Mouse (Mus musculus) midbrain, embryonic 14.5 days (tissue): ENCODE results near the gene Hecw2. TPM values are rescaled to one million over a fixed set of nuclear protein-coding genes. Genes with fewer than 3 reads are reported as not detected.

ENCODE experiments used
- ATAC-seq: fragments of 200-750 bp; cut with Nextera tagmentation; 2 replicates; pipeline ENCODE4 v1.8.0; 2017; ENCODE audit warnings: moderate number of reproducible peaks, moderate library complexity; ENCODE audit not compliant: low FRiP score, low TSS enrichment
- DNase-seq: peaks from one replicate; pipeline ENCODE4 v3.0.0-alpha.2; 2015
- H3K27ac ChIP-seq: fragments of 300-500 bp; sonication (generic); replicated peaks from 2 replicates; pipeline ENCODE4 v1.5.1; 2014; ENCODE audit warnings: mild to moderate bottlenecking, low read depth, low read length, moderate library complexity
- H3K27me3 ChIP-seq: fragments of 300-500 bp; sonication (generic); 2 replicates; pipeline ENCODE4 v1.6.1; 2014; ENCODE audit warnings: low read length, control low read depth, mixed read lengths; ENCODE audit not compliant: control insufficient read depth, insufficient read depth
- H3K36me3 ChIP-seq: fragments of 300-500 bp; sonication (generic); 2 replicates; pipeline ENCODE4 v1.6.1; 2014; ENCODE audit warnings: low read length, control low read depth; ENCODE audit not compliant: control insufficient read depth, insufficient read depth
- H3K4me1 ChIP-seq: fragments of 300-500 bp; sonication (generic); 2 replicates; pipeline ENCODE4 v1.6.1; 2014; ENCODE audit warnings: mild to moderate bottlenecking, antibody characterized with exemption, low read length, control low read depth; ENCODE audit not compliant: control insufficient read depth, insufficient read depth
- H3K4me2 ChIP-seq: fragments of 300-500 bp; sonication (generic); 2 replicates; pipeline ENCODE4 v1.6.1; 2014; ENCODE audit warnings: mild to moderate bottlenecking, low read length, moderate library complexity
- H3K4me3 ChIP-seq: fragments of 300-500 bp; sonication (generic); replicated peaks from 2 replicates; pipeline ENCODE4 v1.5.1; 2014; ENCODE audit warnings: low read depth, low read length
- H3K9ac ChIP-seq: fragments of 300-500 bp; sonication (generic); replicated peaks from 2 replicates; pipeline ENCODE4 v1.6.1; 2014; ENCODE audit warnings: mild to moderate bottlenecking, low read length, moderate library complexity
- H3K9me3 ChIP-seq: fragments of 300-500 bp; sonication (generic); 2 replicates; pipeline ENCODE4 v1.6.1; 2016; ENCODE audit warnings: low read length, control low read depth, mixed read lengths; ENCODE audit not compliant: control insufficient read depth
- WGBS: fragments of 180-500 bp; shearing (Covaris S2); extraction: QIAGEN DNeasy Blood & Tissue Kit; methylation state at CpG from one replicate; pipeline ENCODE4 v1.1.7; 2014; 5-methylcytosine and 5-hydroxymethylcytosine counted together
- polyA plus RNA-seq: library from polyadenylated mRNA; unstranded; fragments of >200 nt; fragmentation: Nextera tagmentation; extraction: Ambion mirVana; gene quantifications from 2 replicates; pipeline ENCODE4 v1.2.1, GENCODE M21; 2014

Hecw2 gene
- polyA plus RNA-seq, 1 experiment from 2014 or later, result 6.4 TPM

DNA sequence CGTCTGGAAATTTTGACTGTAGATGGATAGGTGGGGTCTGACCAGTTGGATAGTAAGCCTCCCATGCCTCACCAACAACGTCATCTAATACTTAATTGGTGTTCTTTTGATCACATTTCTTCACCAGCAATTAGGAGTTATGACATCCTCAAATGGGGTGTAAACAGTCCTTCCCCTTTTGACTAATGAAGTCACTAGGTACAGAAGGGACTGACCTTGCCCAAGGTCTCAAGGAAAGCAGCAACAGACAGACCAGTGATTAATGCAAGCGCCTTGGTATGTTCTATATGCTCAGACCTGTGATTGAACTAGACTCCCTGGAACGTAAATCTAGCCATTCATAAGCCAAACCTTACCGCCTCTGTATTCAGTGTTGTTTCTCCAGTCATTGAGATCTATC lies 364.7 kb downstream of the Hecw2 start:
- no peak overlapping the region for H3K27ac ChIP-seq
- no peaks in the 10 kb centered on the region for H3K9me3 ChIP-seq
- peaks cover 5% of the 10 kb centered on the region; the same call in 1 of the 2 replicates for H3K27me3 ChIP-seq
- DNase-seq, result no peak
- no peaks in the 10 kb centered on the region for H3K4me1 ChIP-seq
- WGBS, result 91% methylated on average over 5 of the region's 5 CpGs
- no peak for ATAC-seq
- no peak overlapping the region for H3K4me2 ChIP-seq
- no peak overlapping the region for H3K4me3 ChIP-seq
- H3K36me3 ChIP-seq, result peaks cover 12% of the 10 kb centered on the region; the same call in 1 of the 2 replicates
- H3K9ac ChIP-seq, result no peak overlapping the region

DNA sequence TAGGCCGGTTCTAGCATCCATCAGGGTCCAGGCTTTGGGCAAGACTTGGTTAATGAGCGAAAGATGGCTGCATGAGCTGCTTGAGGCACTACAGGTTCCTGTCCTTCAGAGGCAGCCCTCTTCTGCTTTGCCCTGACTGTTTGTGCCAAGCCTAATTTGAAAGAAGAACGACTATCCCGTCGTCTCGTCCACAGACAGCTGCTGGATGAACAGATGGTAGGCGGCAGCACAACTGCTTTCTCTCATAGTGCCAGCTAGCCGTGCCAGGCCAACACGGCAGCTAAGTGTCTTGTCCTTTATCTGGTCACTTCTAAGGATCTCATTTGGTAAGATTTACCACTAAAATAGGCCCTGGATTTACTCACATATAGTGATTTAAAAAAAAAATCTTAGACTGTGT lies 365.9 kb downstream of the Hecw2 start:
- Histone ChIP-seq H3K4me3 (no peak overlapping the region), H3K27ac (no peak overlapping the region), H3K4me2 (no peak overlapping the region), H3K9ac (no peak overlapping the region), H3K36me3 (peaks cover 12% of the 10 kb centered on the region; the same call in 1 of the 2 replicates), H3K9me3 (no peaks in the 10 kb centered on the region), H3K27me3 (peaks cover 5% of the 10 kb centered on the region; the same call in 1 of the 2 replicates), H3K4me1 (peaks cover 2% of the 10 kb centered on the region)
- ATAC-seq, result no peak
- peak; percentile 28 for DNase-seq
- WGBS, result 81% methylated on average over 9 of the region's 9 CpGs

DNA sequence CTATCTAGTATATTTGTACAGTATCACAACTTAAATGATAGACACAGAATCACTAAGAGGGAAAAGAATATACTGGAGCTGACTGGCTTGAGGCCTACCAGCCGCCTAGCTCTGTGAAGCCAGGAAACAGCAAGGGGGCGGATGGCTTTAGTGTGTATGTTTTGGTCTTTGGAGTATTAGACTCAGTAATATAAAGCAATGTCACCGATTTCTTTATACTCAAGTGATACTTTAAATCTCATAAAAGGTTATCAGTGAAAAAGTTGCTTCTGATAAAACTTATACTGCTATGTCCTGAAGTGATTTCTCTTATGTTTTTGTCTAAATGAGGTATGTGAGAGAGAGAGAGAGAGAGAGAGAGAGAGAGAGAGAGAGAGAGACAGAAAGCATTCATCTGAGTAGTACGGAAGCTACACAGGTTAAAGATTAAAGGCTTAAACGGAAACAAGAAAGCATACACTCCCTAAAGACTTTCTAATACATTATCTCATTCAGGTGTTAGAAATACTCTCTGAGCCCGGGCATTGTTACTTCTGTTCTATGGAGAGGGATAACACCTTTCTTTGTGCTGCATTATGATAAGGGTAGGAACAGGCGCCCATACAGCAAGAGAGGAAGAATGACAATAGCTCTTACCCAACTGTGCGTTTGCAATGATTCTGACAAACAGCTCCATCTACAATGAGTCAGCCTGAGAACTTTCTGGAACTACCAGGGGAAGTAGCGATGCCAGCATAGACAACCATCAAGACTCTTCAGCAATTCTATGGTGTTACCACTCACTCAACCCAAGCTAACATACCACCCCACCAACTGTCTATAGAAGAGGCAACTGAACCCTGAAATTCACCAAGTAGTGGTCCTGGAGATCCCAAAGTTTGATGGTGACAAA lies 370.3 kb downstream of the Hecw2 start:
- 72% methylated on average over 9 of the region's 9 CpGs for WGBS
- no peak overlapping the region for H3K27ac ChIP-seq
- peaks cover 6% of the 10 kb centered on the region for H3K4me1 ChIP-seq
- no peak overlapping the region for H3K4me3 ChIP-seq
- no peaks in the 10 kb centered on the region for H3K9me3 ChIP-seq
- no peak overlapping the region for H3K4me2 ChIP-seq
- H3K9ac ChIP-seq, result no peak overlapping the region
- ATAC-seq, result no peak
- DNase-seq, result no peak
- H3K36me3 ChIP-seq, result no peaks in the 10 kb centered on the region
- H3K27me3 ChIP-seq, result peaks cover 5% of the 10 kb centered on the region; the same call in 1 of the 2 replicates

- ATAC-seq (peak; percentile 84), DNase-seq (peak; percentile 83)
- peaks cover 6% of the 10 kb centered on the region for H3K4me1 ChIP-seq
- H3K27ac ChIP-seq, result no peak overlapping the region
- H3K4me2 ChIP-seq, result peak overlapping the region; percentile 23
- H3K36me3 ChIP-seq, result no peaks in the 10 kb centered on the region
- no peak overlapping the region for H3K4me3 ChIP-seq
- no peaks in the 10 kb centered on the region for H3K9me3 ChIP-seq
- no peak overlapping the region for H3K9ac ChIP-seq
- under 1% methylated on average over 10 of the region's 10 CpGs for WGBS
- H3K27me3 ChIP-seq, result peaks cover 5% of the 10 kb centered on the region; the same call in 1 of the 2 replicates
These were observed 371.1 kb downstream of the Hecw2 start for GRCm38 (mm10) chr1:53823687-53824445.

GRCm38 (mm10) chr1:53821983-53822382 lies 373.0 kb downstream of the Hecw2 start:
- ATAC-seq, result no peak
- no peaks in the 10 kb centered on the region for H3K9me3 ChIP-seq
- peaks cover 5% of the 10 kb centered on the region; the same call in 1 of the 2 replicates for H3K27me3 ChIP-seq
- no peak overlapping the region for H3K9ac ChIP-seq
- H3K4me3 ChIP-seq, result no peak overlapping the region
- no peak for DNase-seq
- no peaks in the 10 kb centered on the region for H3K36me3 ChIP-seq
- H3K4me2 ChIP-seq, result no peak overlapping the region
- no peak overlapping the region for H3K27ac ChIP-seq
- peaks cover 6% of the 10 kb centered on the region for H3K4me1 ChIP-seq

DNA sequence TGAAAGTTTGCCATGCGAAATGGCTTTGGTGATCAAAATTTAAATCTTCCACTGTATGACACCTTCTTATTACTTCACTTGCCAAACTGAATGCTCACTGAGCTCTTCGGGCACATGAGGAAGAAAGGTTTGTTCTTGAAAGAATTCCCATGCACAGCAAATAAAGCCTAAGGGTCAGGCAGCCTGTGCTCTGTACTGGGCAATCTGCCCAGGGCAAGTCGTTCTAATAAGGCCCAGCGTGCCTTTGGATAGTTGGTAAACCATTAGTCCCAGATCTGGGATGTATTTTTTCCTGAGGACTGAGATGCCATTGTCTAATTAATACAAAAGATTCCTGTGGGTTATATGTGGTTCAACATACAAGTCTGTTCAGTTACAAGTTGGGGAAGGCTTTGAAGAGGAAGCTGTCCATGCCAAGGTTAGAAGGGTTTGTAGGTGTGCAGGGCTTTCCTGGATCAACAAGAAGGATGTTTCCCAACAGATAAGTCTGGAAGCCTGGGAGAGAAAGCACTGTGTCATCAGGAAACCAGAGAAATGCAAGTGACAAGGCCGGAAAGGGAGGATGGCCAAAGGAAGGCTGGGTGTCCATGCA lies 374.8 kb downstream of the Hecw2 start:
- H3K4me1 ChIP-seq, result peaks cover 6% of the 10 kb centered on the region
- DNase-seq (no peak), ATAC-seq (no peak)
- WGBS, result 73% methylated on average over 5 of the region's 5 CpGs
- H3K27me3 ChIP-seq, result no peaks in the 10 kb centered on the region
- H3K4me2 ChIP-seq, result no peak overlapping the region
- H3K4me3 ChIP-seq, result no peak overlapping the region
- no peak overlapping the region for H3K27ac ChIP-seq
- no peak overlapping the region for H3K9ac ChIP-seq
- no peaks in the 10 kb centered on the region for H3K36me3 ChIP-seq
- H3K9me3 ChIP-seq, result no peaks in the 10 kb centered on the region

DNA sequence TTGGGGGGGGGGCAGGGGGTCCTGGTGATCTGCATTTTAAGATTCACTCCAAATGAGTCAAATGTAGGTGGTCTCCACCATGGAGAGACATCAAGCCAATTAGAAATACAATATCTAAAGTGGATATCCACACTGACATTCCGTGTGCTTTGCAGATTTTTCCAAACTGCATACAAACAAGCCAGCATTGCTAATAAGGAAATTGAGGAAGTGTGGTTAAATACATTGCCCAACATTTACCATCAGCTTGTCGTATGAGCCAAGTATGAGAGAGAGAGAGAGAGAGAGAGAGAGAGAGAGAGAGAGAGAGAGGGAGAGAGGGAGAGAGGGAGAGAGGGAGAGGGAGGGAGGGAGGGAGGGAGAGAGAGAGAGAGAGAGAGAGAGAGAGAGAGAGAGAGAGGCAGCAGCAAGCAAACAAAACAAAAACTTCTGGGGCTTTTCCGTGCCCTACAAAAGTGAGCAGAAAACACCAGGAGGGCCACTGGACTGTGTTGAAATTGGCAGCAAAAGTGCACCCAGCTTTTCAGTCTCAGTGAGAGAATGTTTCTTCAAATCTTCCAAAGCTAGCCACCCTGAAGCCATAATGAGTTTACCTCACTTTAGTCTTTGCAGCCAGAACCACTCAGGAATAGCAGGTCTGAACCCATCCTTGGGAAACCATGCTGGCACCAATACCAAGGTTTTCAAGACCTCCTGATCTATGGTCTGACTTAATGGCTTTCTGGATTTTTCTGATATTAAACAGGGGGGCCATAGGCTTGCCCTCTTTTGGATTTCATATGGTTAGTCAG lies 376.7 kb downstream of the Hecw2 start:
- WGBS, result 50% methylated on average over 3 of the region's 3 CpGs
- Histone ChIP-seq H3K4me3 (no peak overlapping the region), H3K9me3 (no peaks in the 10 kb centered on the region), H3K36me3 (no peaks in the 10 kb centered on the region), H3K27me3 (no peaks in the 10 kb centered on the region), H3K27ac (no peak overlapping the region), H3K4me2 (no peak overlapping the region), H3K4me1 (no peaks in the 10 kb centered on the region; the same call in 1 of the 2 replicates), H3K9ac (no peak overlapping the region)
- no peak for ATAC-seq
- no peak for DNase-seq

DNA sequence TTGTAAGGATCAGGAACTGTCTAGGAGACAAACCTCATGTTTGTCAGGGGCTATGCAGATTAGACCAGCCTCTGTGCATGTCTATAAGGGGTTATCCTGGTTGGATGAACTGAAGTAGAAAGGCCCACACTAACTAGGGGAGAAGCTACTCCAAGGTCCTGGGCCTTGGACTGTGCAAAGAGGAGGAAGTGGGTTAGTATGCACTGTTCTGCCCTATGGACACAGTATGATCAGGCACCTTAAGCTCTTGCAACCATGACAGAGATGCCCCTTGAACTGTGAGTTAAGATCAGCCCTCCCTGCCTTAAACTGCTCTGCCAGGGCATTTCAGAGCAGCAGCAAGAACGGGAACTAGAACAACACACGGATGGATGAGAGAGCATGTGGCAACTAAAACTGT lies 378.6 kb downstream of the Hecw2 start:
- Histone ChIP-seq H3K27me3 (no peaks in the 10 kb centered on the region), H3K4me3 (no peak overlapping the region), H3K9me3 (no peaks in the 10 kb centered on the region), H3K4me1 (no peaks in the 10 kb centered on the region), H3K9ac (no peak overlapping the region), H3K36me3 (no peaks in the 10 kb centered on the region), H3K27ac (no peak overlapping the region), H3K4me2 (no peak overlapping the region)
- DNase-seq, result no peak
- no peak for ATAC-seq
- WGBS, result 85% methylated on average over 2 of the region's 2 CpGs
